Mouse (Mus musculus): Measurements from ENCODE around the gene Tuft1.
A peak's percentile ranks its signal among the peaks of the same experiment; 100 is the strongest.
"Not testable (repeated sequence)": the region's sequence is repeated elsewhere in the genome, so short reads cannot be mapped to it uniquely, and the experiment has no call there.

Gene Tuft1

DNA sequence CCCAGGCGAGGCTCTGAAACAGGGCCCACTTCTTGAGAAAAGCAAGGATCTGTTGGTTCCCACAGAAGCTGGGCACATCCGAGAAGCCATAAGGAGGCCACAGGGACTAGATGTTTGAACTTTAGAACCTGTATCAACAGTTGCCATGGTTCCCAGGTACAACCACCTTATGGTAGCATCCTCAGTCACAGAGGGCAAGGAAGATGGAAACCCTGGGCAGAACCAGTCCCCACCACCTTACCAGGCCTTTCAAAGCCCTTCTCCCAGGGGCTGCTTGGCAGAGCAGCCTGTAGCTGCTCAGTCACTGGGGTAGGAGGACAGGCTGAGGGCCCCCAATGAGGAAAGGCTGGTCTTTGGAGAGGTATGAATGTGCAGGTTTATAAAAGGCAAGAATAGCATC lies 2.2 kb upstream of the Tuft1 start:
- DNase-seq (ENCODE audit: low spot score in 2 of 2), result not testable (repeated sequence)

DNA sequence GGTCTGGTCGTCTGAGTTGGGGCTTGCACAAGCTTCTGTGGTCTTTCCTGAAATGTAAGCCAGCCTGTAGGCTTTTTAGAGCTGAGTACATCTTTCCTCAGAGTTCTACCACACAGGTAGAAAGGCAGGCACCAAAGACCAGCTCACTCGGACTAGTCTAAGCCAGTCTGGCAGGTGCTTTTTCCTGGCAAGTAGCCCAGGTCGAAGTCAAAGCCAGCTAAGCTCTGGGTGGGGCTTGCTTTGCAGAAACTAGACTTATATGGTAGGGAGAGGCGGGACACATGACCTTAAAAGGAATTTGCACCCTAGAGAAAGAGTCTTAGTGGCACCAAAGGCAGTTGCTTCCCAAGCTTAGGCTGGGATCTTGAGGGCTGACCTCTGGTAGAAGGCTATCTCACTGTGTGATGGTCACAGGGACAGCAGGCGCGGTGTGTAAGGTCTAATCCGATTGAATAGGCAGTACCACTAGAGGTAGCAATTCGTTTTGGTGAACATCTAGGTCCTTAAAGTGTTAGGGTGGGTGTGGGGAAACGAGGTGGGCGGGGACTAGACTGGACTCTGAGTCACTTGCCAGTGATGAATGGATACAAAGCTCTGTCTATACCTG lies 573 bp upstream of the Tuft1 start:
- not testable (repeated sequence) for DNase-seq (ENCODE audit: low spot score in 2 of 2)

GRCm38 (mm10) chr3:94657852-94658739 lies 576 bp downstream of the Tuft1 start:
- not testable (repeated sequence) for DNase-seq (ENCODE audit: low spot score in 2 of 2)

GRCm38 (mm10) chr3:94653967-94654366 lies 4.7 kb downstream of the Tuft1 start:
- DNase-seq (ENCODE audit: low spot score in 2 of 2), result not testable (repeated sequence)

DNA sequence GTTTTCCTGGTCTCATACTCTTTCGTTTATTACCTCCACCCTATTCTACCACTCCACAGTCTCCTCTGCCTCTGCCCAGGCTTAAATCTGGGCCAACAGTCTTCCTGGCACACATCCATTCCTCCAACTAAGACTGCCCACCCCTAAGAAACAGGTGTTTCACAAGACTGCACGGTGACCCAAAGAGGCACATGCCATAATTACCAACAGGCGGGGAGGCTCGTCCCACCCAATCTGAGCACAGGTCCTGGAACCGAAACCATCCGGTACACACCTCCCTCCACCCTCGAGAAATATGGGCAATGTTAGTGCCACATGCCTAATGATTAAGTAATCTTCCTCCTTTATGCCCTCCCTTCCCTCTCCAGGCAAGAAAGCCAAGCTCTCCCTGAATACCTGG lies 8.3 kb downstream of the Tuft1 start:
- no peak for DNase-seq (ENCODE audit: low spot score in 2 of 2)

DNA sequence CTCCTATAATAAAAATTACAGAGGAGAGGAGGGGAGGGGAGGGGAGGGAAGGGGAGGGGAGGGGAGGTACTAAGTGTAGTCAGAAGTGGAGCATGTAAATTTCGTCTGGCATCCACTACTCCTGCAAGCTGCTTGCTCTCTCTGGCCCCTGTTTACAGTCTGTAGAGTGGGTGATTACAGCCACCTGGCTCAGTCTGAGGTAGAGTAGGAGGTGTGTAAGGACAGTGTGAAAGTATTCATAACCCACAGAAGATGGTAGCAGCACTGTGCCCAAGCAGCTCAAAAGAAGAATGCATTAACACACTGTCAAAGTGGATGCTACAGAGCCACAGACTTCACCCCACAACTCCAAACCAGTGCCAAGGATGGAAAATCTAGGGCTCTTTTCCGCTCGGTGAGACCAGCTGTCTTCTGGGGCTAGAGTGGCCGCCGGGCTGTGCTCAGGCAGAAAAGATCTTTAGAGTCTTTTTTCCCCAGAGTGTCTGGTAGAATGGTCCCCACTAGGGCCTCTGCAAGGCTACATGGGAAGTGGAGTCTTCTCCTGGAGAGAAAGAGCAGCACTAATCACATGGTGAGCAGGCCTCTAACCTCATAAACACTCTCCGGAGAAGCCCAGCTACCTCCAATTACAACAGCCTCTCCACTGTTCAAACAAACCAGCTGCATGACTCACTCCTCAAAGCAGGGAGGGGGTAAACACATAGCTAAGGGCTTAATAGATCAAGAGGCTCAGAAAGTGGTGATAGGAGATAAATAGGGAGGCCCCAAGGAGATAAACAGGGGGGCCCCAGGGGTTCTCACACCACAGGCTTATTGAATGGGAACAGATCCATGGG lies 9.7 kb downstream of the Tuft1 start:
- DNase-seq (ENCODE audit: low spot score in 2 of 2), result peak; percentile 17

- not testable (repeated sequence) for DNase-seq (ENCODE audit: low spot score in 2 of 2)
These were observed 16.0 kb downstream of the Tuft1 start, which contains the start of gene Gm10972 for GRCm38 (mm10) chr3:94642495-94643162. Gene Gm10972, plus strand, starts transcription at chr3:94643112.

- DNase-seq (ENCODE audit: low spot score in 2 of 2), result no peak
These were observed 28.8 kb downstream of the Tuft1 start for GRCm38 (mm10) chr3:94629876-94630275.

DNA sequence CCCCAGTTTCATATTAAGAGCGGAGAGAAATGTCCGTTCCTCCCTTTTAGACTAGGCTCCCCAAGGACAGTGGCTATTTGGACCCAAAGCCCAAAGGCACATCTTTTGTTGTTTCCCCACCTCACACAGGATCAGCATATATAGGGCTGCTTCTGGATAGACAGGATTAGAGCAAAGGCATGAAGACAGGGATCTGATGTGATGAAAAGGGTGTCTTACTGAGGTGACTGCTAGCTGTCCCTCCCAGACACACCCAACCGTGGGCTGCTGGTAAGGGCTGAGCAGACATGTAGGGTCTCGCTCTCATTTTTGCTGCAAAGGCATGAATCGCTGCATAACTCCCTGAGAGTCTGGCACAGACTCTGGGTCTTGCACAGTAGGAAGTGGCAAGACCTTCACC lies 30.0 kb downstream of the Tuft1 start:
- no peak for DNase-seq (ENCODE audit: low spot score in 2 of 2)

DNA sequence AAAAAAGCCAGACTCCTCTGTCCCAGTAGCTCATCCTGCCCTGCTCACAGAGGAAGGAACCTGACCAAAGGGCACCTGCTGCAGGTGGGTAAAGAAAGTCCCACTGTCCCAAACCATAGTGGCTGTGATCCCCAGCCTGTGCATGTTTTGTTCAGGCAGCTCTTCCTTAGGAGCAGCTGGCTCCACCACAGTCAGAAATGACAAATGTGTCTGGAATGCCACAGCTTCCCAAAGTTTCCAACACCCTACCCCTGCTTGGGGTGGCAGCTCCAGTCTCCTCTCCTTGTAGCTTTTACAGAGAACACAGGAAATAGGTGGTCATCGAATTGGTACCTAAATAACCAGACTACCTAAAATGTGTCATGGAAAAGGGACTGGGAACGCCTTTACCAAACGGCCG lies 34.4 kb downstream of the Tuft1 start:
- no peak for DNase-seq (ENCODE audit: low spot score in 2 of 2)

GRCm38 (mm10) chr3:94622550-94622949 lies 36.1 kb downstream of the Tuft1 start:
- DNase-seq (ENCODE audit: low spot score in 2 of 2), result no peak

GRCm38 (mm10) chr3:94621740-94622507 lies 36.7 kb downstream of the Tuft1 start:
- no peak for DNase-seq (ENCODE audit: low spot score in 2 of 2)

- peak; percentile 47 to 51 for DNase-seq (ENCODE audit: low spot score in 2 of 2)
These were observed 42.0 kb downstream of the Tuft1 start for GRCm38 (mm10) chr3:94616717-94617116.

- DNase-seq (ENCODE audit: low spot score in 2 of 2), result no peak
These were observed 45.3 kb downstream of the Tuft1 start for GRCm38 (mm10) chr3:94613258-94613878.

- no peak for DNase-seq (ENCODE audit: low spot score in 2 of 2)
These were observed 46.4 kb downstream of the Tuft1 start for GRCm38 (mm10) chr3:94612274-94612673.

- DNase-seq (ENCODE audit: low spot score in 2 of 2), result no peak
These were observed 46.8 kb downstream of the Tuft1 start for GRCm38 (mm10) chr3:94611834-94612233.

DNA sequence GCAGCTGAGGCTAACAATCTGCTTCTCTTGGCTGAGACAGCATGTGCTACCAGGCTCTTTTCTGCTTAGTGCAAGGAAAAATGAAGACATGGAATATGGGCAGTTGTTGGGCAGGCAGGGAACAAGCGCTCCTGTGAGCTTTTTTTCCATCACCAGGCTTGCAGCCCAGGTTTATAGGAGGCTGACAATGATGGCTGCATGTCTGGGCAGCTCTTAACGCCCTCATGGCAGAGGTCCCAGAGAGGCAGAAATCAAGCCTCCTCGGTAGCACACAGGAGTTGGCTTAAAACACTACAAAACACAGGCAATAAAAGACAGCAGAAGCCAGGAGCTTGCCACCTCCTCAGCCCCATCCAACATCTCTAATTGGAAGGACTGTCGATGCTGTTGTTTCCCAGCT lies 47.3 kb downstream of the Tuft1 start:
- peak in 1 of 2 experiments; percentile 6 for DNase-seq (ENCODE audit: low spot score in 2 of 2)

- peak in 1 of 2 experiments; percentile 5 for DNase-seq (ENCODE audit: low spot score in 2 of 2)
These were observed 48.1 kb downstream of the Tuft1 start for GRCm38 (mm10) chr3:94610581-94610980.

GRCm38 (mm10) chr3:94609621-94610020 lies 49.1 kb downstream of the Tuft1 start:
- DNase-seq (ENCODE audit: low spot score in 2 of 2), result no peak

DNA sequence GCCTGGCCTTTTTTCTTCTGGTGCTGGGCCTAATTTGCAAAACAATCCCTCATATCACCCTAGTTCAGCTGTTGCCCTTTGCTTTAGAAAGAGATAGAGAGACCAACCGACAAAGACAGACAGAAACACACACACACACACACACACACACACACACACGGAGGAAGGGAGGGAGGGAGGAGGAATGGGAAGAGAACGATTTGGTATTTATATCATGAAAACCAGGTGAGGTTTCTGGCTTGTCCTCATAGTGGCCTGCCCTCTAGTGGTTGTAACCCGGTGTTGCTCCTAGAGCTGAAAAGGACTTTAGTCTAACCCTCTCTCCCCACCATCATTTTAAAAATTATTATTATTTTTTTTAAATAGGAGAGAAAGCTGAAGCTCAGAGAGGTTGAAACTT lies 56.7 kb downstream of the Tuft1 start:
- peak; percentile 56 to 59 for DNase-seq (ENCODE audit: low spot score in 2 of 2)
